Mouse (Mus musculus): ENCODE measurements at regions not wholly inside any gene's neighbourhood (a gene's known extent, or its start where the extent isn't known, plus 50 kb on each side); places are given as distances from the start of the nearest gene placed in this dataset.

DNA sequence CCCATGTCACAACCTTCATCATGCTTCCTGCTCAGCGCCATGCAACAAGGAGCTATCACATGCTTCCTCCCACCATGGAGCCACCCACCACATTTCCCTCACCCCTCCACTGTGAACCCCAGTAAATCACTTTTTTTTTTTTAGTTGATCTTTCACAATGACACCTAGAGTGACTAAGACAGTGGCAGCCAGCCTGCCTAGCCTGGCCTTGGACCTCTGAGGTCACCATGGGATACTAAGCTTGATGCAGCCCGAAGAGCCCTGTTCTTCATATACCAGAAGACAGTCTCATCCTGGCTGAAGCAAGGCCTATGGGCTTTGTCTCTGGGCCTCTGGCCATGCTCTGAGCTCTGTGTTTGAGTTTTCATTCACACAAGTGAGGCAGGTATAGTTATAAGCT, 154.2 kb upstream of the Rpl38 start:
- Histone ChIP-seq H3K9me3 (replicated peaks; ENCODE audit: control insufficient read depth, low read length) (no peaks in the 10 kb centered on the region), H3K27ac (ENCODE audit: low read depth, low read length) (no peak overlapping the region), H3K4me3 (ENCODE audit: low read depth, low read length) (no peak overlapping the region), H3K4me1 (ENCODE audit: control insufficient read depth, insufficient read depth, low read length) (no peaks in the 10 kb centered on the region), H3K36me3 (ENCODE audit: control insufficient read depth, insufficient read depth, low read length) (no peaks in the 10 kb centered on the region), H3K9ac (ENCODE audit: low read depth, low read length) (no peak overlapping the region), H3K4me2 (no peak overlapping the region), H3K27me3 (ENCODE audit: control insufficient read depth, insufficient read depth, low read length) (peaks cover 12% of the 10 kb centered on the region)
- ATAC-seq (replicated peaks; ENCODE audit: insufficient number of reproducible peaks, low FRiP score, low TSS enrichment), result no peak
- WGBS (ENCODE audit: insufficient replicate concordance), result 66% methylated on average over 2 of the region's 2 CpGs

- no peaks in the 10 kb centered on the region for H3K4me1 ChIP-seq (ENCODE audit: control insufficient read depth, insufficient read depth, low read length)
- no peak overlapping the region for H3K4me2 ChIP-seq
- no peak overlapping the region for H3K4me3 ChIP-seq (ENCODE audit: low read depth, low read length)
- H3K27me3 ChIP-seq (ENCODE audit: control insufficient read depth, insufficient read depth, low read length), result peaks cover 12% of the 10 kb centered on the region
- no peaks in the 10 kb centered on the region for H3K36me3 ChIP-seq (ENCODE audit: control insufficient read depth, insufficient read depth, low read length)
- no peak for ATAC-seq (replicated peaks; ENCODE audit: insufficient number of reproducible peaks, low FRiP score, low TSS enrichment)
- no peak overlapping the region for H3K27ac ChIP-seq (ENCODE audit: low read depth, low read length)
- no peaks in the 10 kb centered on the region for H3K9me3 ChIP-seq (replicated peaks; ENCODE audit: control insufficient read depth, low read length)
- no peak overlapping the region for H3K9ac ChIP-seq (ENCODE audit: low read depth, low read length)
- 15% methylated on average over 5 of the region's 5 CpGs for WGBS (ENCODE audit: insufficient replicate concordance)
Observed at GRCm38 (mm10) chr11:114513446-114513845, 154.9 kb upstream of the Rpl38 start.

DNA sequence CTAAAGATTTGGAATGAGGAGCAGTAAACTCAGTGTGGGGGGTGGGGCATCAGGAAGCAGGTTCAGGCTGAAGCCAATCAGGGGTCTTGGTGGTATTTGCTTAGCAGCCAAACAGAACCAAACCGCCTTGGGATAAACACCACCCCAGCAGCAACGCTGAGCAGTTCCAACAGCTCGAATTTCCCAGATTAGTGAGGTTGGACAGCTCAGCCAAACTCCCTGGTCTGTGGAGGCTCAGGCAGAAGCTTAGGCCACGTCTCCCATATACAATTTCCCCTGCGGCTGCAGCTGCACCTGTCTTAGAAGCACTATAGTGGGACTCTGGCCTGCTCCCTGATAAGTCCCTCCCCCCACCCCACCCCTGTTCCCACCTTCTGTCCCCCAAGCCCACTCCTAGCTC, 156.3 kb upstream of the Rpl38 start:
- H3K27ac ChIP-seq (ENCODE audit: low read depth, low read length), result no peak overlapping the region
- no peaks in the 10 kb centered on the region for H3K9me3 ChIP-seq (replicated peaks; ENCODE audit: control insufficient read depth, low read length)
- H3K27me3 ChIP-seq (ENCODE audit: control insufficient read depth, insufficient read depth, low read length), result peaks cover 12% of the 10 kb centered on the region
- WGBS (ENCODE audit: insufficient replicate concordance), result 10% methylated on average over 5 of the region's 5 CpGs
- ATAC-seq (replicated peaks; ENCODE audit: insufficient number of reproducible peaks, low FRiP score, low TSS enrichment), result no peak
- no peaks in the 10 kb centered on the region for H3K36me3 ChIP-seq (ENCODE audit: control insufficient read depth, insufficient read depth, low read length)
- H3K9ac ChIP-seq (ENCODE audit: low read depth, low read length), result no peak overlapping the region
- H3K4me1 ChIP-seq (ENCODE audit: control insufficient read depth, insufficient read depth, low read length), result no peaks in the 10 kb centered on the region
- H3K4me3 ChIP-seq (ENCODE audit: low read depth, low read length), result no peak overlapping the region
- no peak overlapping the region for H3K4me2 ChIP-seq

- no peak overlapping the region for H3K9ac ChIP-seq (ENCODE audit: low read depth, low read length)
- H3K36me3 ChIP-seq (ENCODE audit: control insufficient read depth, insufficient read depth, low read length), result no peaks in the 10 kb centered on the region
- no peaks in the 10 kb centered on the region for H3K9me3 ChIP-seq (replicated peaks; ENCODE audit: control insufficient read depth, low read length)
- 22% methylated on average over 5 of the region's 5 CpGs for WGBS (ENCODE audit: insufficient replicate concordance)
- no peak for ATAC-seq (replicated peaks; ENCODE audit: insufficient number of reproducible peaks, low FRiP score, low TSS enrichment)
- H3K4me3 ChIP-seq (ENCODE audit: low read depth, low read length), result no peak overlapping the region
- no peak overlapping the region for H3K27ac ChIP-seq (ENCODE audit: low read depth, low read length)
- H3K4me2 ChIP-seq, result no peak overlapping the region
- no peaks in the 10 kb centered on the region for H3K27me3 ChIP-seq (ENCODE audit: control insufficient read depth, insufficient read depth, low read length)
- peaks cover 10% of the 10 kb centered on the region for H3K4me1 ChIP-seq (ENCODE audit: control insufficient read depth, insufficient read depth, low read length)
Observed at GRCm38 (mm10) chr11:114502562-114502961, 165.8 kb upstream of the Rpl38 start.

GRCm38 (mm10) chr11:114501869-114502540, 166.3 kb upstream of the Rpl38 start:
- H3K4me1 ChIP-seq (ENCODE audit: control insufficient read depth, insufficient read depth, low read length), result peaks cover 10% of the 10 kb centered on the region
- H3K9ac ChIP-seq (ENCODE audit: low read depth, low read length), result no peak overlapping the region
- H3K27ac ChIP-seq (ENCODE audit: low read depth, low read length), result no peak overlapping the region
- no peaks in the 10 kb centered on the region for H3K9me3 ChIP-seq (replicated peaks; ENCODE audit: control insufficient read depth, low read length)
- no peaks in the 10 kb centered on the region for H3K36me3 ChIP-seq (ENCODE audit: control insufficient read depth, insufficient read depth, low read length)
- WGBS (ENCODE audit: insufficient replicate concordance), result 43% methylated on average over 5 of the region's 5 CpGs
- ATAC-seq (replicated peaks; ENCODE audit: insufficient number of reproducible peaks, low FRiP score, low TSS enrichment), result 0 out of 2 replicates have a peak, but pooled peaks have one; percentile 26
- H3K4me2 ChIP-seq, result no peak overlapping the region
- H3K4me3 ChIP-seq (ENCODE audit: low read depth, low read length), result no peak overlapping the region
- no peaks in the 10 kb centered on the region for H3K27me3 ChIP-seq (ENCODE audit: control insufficient read depth, insufficient read depth, low read length)

DNA sequence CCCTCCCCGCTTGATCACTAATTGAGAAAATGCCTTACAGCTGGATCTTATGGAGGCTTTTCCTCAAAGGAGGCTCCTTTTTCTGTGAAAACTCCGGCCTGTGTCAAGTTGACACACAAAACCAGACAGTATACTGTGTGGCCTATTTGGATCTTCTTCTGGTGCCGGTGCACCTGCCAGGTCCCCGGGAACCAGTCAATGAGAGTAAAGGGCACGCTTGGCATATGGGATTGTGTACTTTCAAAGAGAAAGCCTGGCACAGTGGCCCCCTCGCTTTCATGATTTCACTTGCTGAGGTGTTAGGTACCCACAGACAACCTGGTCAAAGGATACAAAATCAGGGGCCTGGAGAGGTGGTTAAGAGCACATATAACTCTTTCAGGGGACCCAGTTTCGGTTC, 167.9 kb upstream of the Rpl38 start:
- no peak overlapping the region for H3K27ac ChIP-seq (ENCODE audit: low read depth, low read length)
- peaks cover 3% of the 10 kb centered on the region; the same call in 1 of the 2 replicates for H3K27me3 ChIP-seq (ENCODE audit: control insufficient read depth, insufficient read depth, low read length)
- peaks cover 10% of the 10 kb centered on the region for H3K4me1 ChIP-seq (ENCODE audit: control insufficient read depth, insufficient read depth, low read length)
- H3K4me2 ChIP-seq, result no peak overlapping the region
- H3K9me3 ChIP-seq (replicated peaks; ENCODE audit: control insufficient read depth, low read length), result no peaks in the 10 kb centered on the region
- ATAC-seq (replicated peaks; ENCODE audit: insufficient number of reproducible peaks, low FRiP score, low TSS enrichment), result no peak
- H3K36me3 ChIP-seq (ENCODE audit: control insufficient read depth, insufficient read depth, low read length), result no peaks in the 10 kb centered on the region
- 85% methylated on average over 7 of the region's 7 CpGs for WGBS (ENCODE audit: insufficient replicate concordance)
- no peak overlapping the region for H3K9ac ChIP-seq (ENCODE audit: low read depth, low read length)
- no peak overlapping the region for H3K4me3 ChIP-seq (ENCODE audit: low read depth, low read length)

GRCm38 (mm10) chr11:114499665-114500064, 168.7 kb upstream of the Rpl38 start:
- H3K27me3 ChIP-seq (ENCODE audit: control insufficient read depth, insufficient read depth, low read length), result peaks cover 4% of the 10 kb centered on the region; the same call in 1 of the 2 replicates
- ATAC-seq (replicated peaks; ENCODE audit: insufficient number of reproducible peaks, low FRiP score, low TSS enrichment), result no peak
- peaks cover 10% of the 10 kb centered on the region for H3K4me1 ChIP-seq (ENCODE audit: control insufficient read depth, insufficient read depth, low read length)
- H3K27ac ChIP-seq (ENCODE audit: low read depth, low read length), result no peak overlapping the region
- no peak overlapping the region for H3K9ac ChIP-seq (ENCODE audit: low read depth, low read length)
- H3K4me2 ChIP-seq, result no peak overlapping the region
- no peak overlapping the region for H3K4me3 ChIP-seq (ENCODE audit: low read depth, low read length)
- H3K9me3 ChIP-seq (replicated peaks; ENCODE audit: control insufficient read depth, low read length), result no peaks in the 10 kb centered on the region
- WGBS (ENCODE audit: insufficient replicate concordance), result 83% methylated on average over 12 of the region's 12 CpGs
- no peaks in the 10 kb centered on the region for H3K36me3 ChIP-seq (ENCODE audit: control insufficient read depth, insufficient read depth, low read length)

- H3K27me3 ChIP-seq (ENCODE audit: control insufficient read depth, insufficient read depth, low read length), result peaks cover 28% of the 10 kb centered on the region
- WGBS (ENCODE audit: insufficient replicate concordance), result 54% methylated on average over 5 of the region's 5 CpGs
Observed at GRCm38 (mm10) chr11:114495520-114495921, 172.8 kb upstream of the Rpl38 start.

DNA sequence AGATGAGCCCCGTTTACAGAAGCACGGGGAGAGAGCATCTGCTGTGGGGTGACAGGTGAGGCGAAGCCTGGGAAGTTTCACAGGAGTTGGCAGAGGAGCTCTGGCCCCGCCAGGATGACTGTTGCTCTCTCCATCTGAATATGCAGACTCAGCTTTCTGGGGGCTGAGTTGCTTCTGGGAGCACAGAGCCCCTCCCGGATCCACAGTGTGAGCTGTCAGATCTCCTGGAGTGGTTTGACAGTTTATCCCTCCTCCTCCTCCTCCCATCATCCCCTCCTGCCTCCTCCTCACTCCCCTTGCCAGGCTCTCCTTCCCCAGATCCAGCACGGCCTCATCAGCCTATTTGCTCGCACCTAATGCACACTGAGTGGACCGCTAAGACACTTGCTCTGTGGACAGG, 181.9 kb upstream of the Rpl38 start:
- Histone ChIP-seq H3K9me3 (replicated peaks; ENCODE audit: control insufficient read depth, low read length) (no peaks in the 10 kb centered on the region), H3K4me3 (ENCODE audit: low read depth, low read length) (no peak overlapping the region), H3K36me3 (ENCODE audit: control insufficient read depth, insufficient read depth, low read length) (no peaks in the 10 kb centered on the region), H3K27ac (ENCODE audit: low read depth, low read length) (no peak overlapping the region), H3K9ac (ENCODE audit: low read depth, low read length) (no peak overlapping the region), H3K4me2 (no peak overlapping the region), H3K27me3 (ENCODE audit: control insufficient read depth, insufficient read depth, low read length) (peaks cover 3% of the 10 kb centered on the region; the same call in 1 of the 2 replicates), H3K4me1 (ENCODE audit: control insufficient read depth, insufficient read depth, low read length) (peaks cover 3% of the 10 kb centered on the region; the same call in 1 of the 2 replicates)
- no peak for ATAC-seq (replicated peaks; ENCODE audit: insufficient number of reproducible peaks, low FRiP score, low TSS enrichment)
- WGBS (ENCODE audit: insufficient replicate concordance), result 29% methylated on average over 8 of the region's 8 CpGs

More at GRCm38 (mm10) chr11:114495520-114495921, 172.8 kb upstream of the Rpl38 start:
- H3K4me1 ChIP-seq (ENCODE audit: control insufficient read depth, insufficient read depth, low read length), result no peaks in the 10 kb centered on the region
- H3K9me3 ChIP-seq (replicated peaks; ENCODE audit: control insufficient read depth, low read length), result no peaks in the 10 kb centered on the region
- no peak overlapping the region for H3K27ac ChIP-seq (ENCODE audit: low read depth, low read length)
- no peak overlapping the region for H3K4me2 ChIP-seq
- H3K36me3 ChIP-seq (ENCODE audit: control insufficient read depth, insufficient read depth, low read length), result no peaks in the 10 kb centered on the region
- H3K4me3 ChIP-seq (ENCODE audit: low read depth, low read length), result no peak overlapping the region
- no peak overlapping the region for H3K9ac ChIP-seq (ENCODE audit: low read depth, low read length)
- no peak for ATAC-seq (replicated peaks; ENCODE audit: insufficient number of reproducible peaks, low FRiP score, low TSS enrichment)
